Mouse (Mus musculus) MEL (cell line): ENCODE results near the gene Ak4. TPM values are rescaled to one million over a fixed set of nuclear protein-coding genes. Genes with fewer than 3 reads are reported as not detected.
A peak's percentile ranks its signal among the peaks of the same experiment; 100 is the strongest.

ENCODE experiments used
- DNase-seq: peaks from one replicate; pipeline ENCODE4 v3.0.0; 2011; ENCODE audit warnings: low read depth, low spot score
- H3K27ac ChIP-seq: 2 replicates; pipeline ENCODE4 v1.5.1; 2012; ENCODE audit warnings: low read depth, mild to moderate bottlenecking, control low read depth, low read length, moderate library complexity; ENCODE audit not compliant: control insufficient read depth
- H3K27me3 ChIP-seq, 2 experiments: fragments of 150-350 bp in 1 of 2; sonication (generic) in 1 of 2; 2 replicates each; pipeline ENCODE4 v1.6.1; 2012; ENCODE audit warnings: low read length in 2 of 2, mild to moderate bottlenecking in 2 of 2, improper control_type of control experiment in 1 of 2, moderate library complexity in 1 of 2; ENCODE audit not compliant: insufficient read depth in 2 of 2, control insufficient read depth in 1 of 2
- H3K36me3 ChIP-seq, 2 experiments: 2 replicates each; pipeline ENCODE4 v1.6.1; 2012 to 2014; ENCODE audit warnings: low read length in 2 of 2, improper control_type of control experiment in 1 of 2, inconsistent platforms in 1 of 2, mild to moderate bottlenecking in 1 of 2; ENCODE audit not compliant: insufficient read depth in 2 of 2, control insufficient read depth in 1 of 2
- H3K4me1 ChIP-seq, 2 experiments: fragments of 150-350 bp in 1 of 2; sonication (generic) in 1 of 2; 2 replicates each; pipeline ENCODE4 v1.6.1; 2012; ENCODE audit warnings: low read length in 2 of 2, improper control_type of control experiment in 1 of 2, mild to moderate bottlenecking in 1 of 2; ENCODE audit not compliant: insufficient read depth in 2 of 2, control insufficient read depth in 1 of 2
- H3K4me3 ChIP-seq, 2 experiments: fragments of 150-350 bp in 1 of 2; sonication (generic) in 1 of 2; 2 replicates each; pipeline ENCODE4 v1.5.1; 2012; ENCODE audit warnings: low read depth in 2 of 2, low read length in 2 of 2, mild to moderate bottlenecking in 2 of 2, moderate library complexity in 2 of 2, control low read depth in 1 of 2, improper control_type of control experiment in 1 of 2; ENCODE audit not compliant: control insufficient read depth in 1 of 2, insufficient read depth in 1 of 2
- H3K79me2 ChIP-seq: 2 replicates; pipeline ENCODE4 v1.6.1; 2012; ENCODE audit warnings: mild to moderate bottlenecking, low read length, moderate library complexity; ENCODE audit not compliant: control insufficient read depth, poor library complexity, insufficient read depth
- H3K9ac ChIP-seq: 2 replicates; pipeline ENCODE4 v1.6.1; 2012; ENCODE audit warnings: low read depth, mild to moderate bottlenecking, control low read depth, low read length, moderate library complexity; ENCODE audit not compliant: control insufficient read depth, poor library complexity, severe bottlenecking
- H3K9me3 ChIP-seq: fragments of 150-350 bp; sonication (generic); replicated peaks from 2 replicates; pipeline ENCODE4 v1.6.1; 2012; ENCODE audit warnings: mild to moderate bottlenecking, low read length, improper control_type of control experiment, moderate library complexity; ENCODE audit not compliant: insufficient read depth
- BHLHE40 ChIP-seq: IDR thresholded peaks from 2 replicates; pipeline ENCODE4 v1.6.1; 2012; ENCODE audit warnings: low read depth, mild to moderate bottlenecking, inconsistent platforms, low read length, improper control_type of control experiment, borderline replicate concordance
- EP300 ChIP-seq, 2 experiments: IDR thresholded peaks; 2 replicates each; pipeline ENCODE4 v1.6.1; 2011; ENCODE audit warnings: improper control_type of control experiment in 2 of 2, low read length in 2 of 2, low read depth in 1 of 2, mild to moderate bottlenecking in 1 of 2
- ETS1 ChIP-seq: IDR thresholded peaks from 2 replicates; pipeline ENCODE4 v1.6.1; 2012; ENCODE audit warnings: low read depth, mild to moderate bottlenecking, inconsistent platforms, low read length, improper control_type of control experiment, moderate library complexity
- GABPA ChIP-seq: IDR thresholded peaks from 2 replicates; pipeline ENCODE4 v1.6.1; 2012; ENCODE audit warnings: low read depth, mild to moderate bottlenecking, inconsistent platforms, low read length, improper control_type of control experiment, moderate library complexity
- GATA1 ChIP-seq: IDR thresholded peaks from 2 replicates; pipeline ENCODE4 v1.6.1; 2011; ENCODE audit warnings: low read depth, low read length, improper control_type of control experiment
- JUND ChIP-seq: IDR thresholded peaks from 2 replicates; pipeline ENCODE4 v1.6.1; 2011; ENCODE audit warnings: low read depth, mild to moderate bottlenecking, improper control_type of control experiment, low read length
- MAX ChIP-seq: IDR thresholded peaks from 2 replicates; pipeline ENCODE4 v1.6.1; 2011; ENCODE audit warnings: low read length, improper control_type of control experiment
- MXI1 ChIP-seq: IDR thresholded peaks from 2 replicates; pipeline ENCODE4 v1.6.1; 2011; ENCODE audit warnings: mild to moderate bottlenecking, low read depth, low read length, improper control_type of control experiment
- POLR2A ChIP-seq, 2 experiments: IDR thresholded peaks; 2 replicates each; pipeline ENCODE4 v1.6.1; 2011 to 2012; ENCODE audit warnings: low read length in 2 of 2, mild to moderate bottlenecking in 2 of 2, control low read depth in 1 of 2, improper control_type of control experiment in 1 of 2, low read depth in 1 of 2, moderate library complexity in 1 of 2; ENCODE audit not compliant: control insufficient read depth in 1 of 2, insufficient read depth in 1 of 2, poor library complexity in 1 of 2
- POLR2AphosphoS2 ChIP-seq: IDR thresholded peaks from 2 replicates; pipeline ENCODE4 v1.6.1; 2011; ENCODE audit warnings: low read length, improper control_type of control experiment
- RCOR1 ChIP-seq: IDR thresholded peaks from 2 replicates; pipeline ENCODE4 v1.6.1; 2012; ENCODE audit warnings: low read depth, mild to moderate bottlenecking, inconsistent platforms, low read length, improper control_type of control experiment
- SIN3A ChIP-seq: IDR thresholded peaks from 2 replicates; pipeline ENCODE4 v1.6.1; 2012; ENCODE audit warnings: low read length, improper control_type of control experiment, inconsistent platforms
- TCF12 ChIP-seq: IDR thresholded peaks from 2 replicates; pipeline ENCODE4 v1.6.1; 2014; ENCODE audit warnings: low read depth, mild to moderate bottlenecking, inconsistent platforms, low read length, improper control_type of control experiment, moderate library complexity
- USF1 ChIP-seq: IDR thresholded peaks from 2 replicates; pipeline ENCODE4 v1.6.1; 2014; ENCODE audit warnings: low read depth, mild to moderate bottlenecking, inconsistent platforms, low read length, improper control_type of control experiment, moderate library complexity
- USF2 ChIP-seq, 2 experiments: IDR thresholded peaks; 2 replicates each; pipeline ENCODE4 v1.6.1; 2011 to 2012; ENCODE audit warnings: improper control_type of control experiment in 2 of 2, low read length in 2 of 2, borderline replicate concordance in 1 of 2, inconsistent platforms in 1 of 2, low read depth in 1 of 2, mild to moderate bottlenecking in 1 of 2; ENCODE audit not compliant: insufficient read depth in 1 of 2
- polyA plus RNA-seq, 2 experiments: library from polyadenylated mRNA; stranded (reverse) in 1 of 2; unstranded in 1 of 2; fragments of >175 nt in 1 of 2; fragments of >200 nt in 1 of 2; gene quantifications; 2 replicates each; pipeline versions ENCODE4 v1.2.1 to v1.2.4; 2012; ENCODE audit warnings: low replicate concordance in 2 of 2, low read depth in 1 of 2; ENCODE audit not compliant: insufficient read length in 2 of 2, insufficient read depth in 1 of 2, missing spikeins in 1 of 2
- total RNA-seq: library from RNA; depleted of rRNA; stranded (reverse); fragments of 300-350 nt; gene quantifications from 2 replicates; pipeline ENCODE4 v1.2.3, GENCODE M21; 2012; rRNA removed

Gene Ak4
- total and polyA plus RNA-seq, 3 experiments: 18.3 to 25.4 TPM; not detected in 1

GRCm38 (mm10) chr4:101515853-101516252, 96.8 kb downstream of the Ak4 start:
- Histone ChIP-seq H3K79me2 (peaks cover 34% of the 10 kb centered on the region), H3K27ac (peak overlapping the region; percentile 84), H3K4me1 (peaks cover 5 to 13% of the 10 kb centered on the region in 2 experiments; a peak in 3 of 4 replicates), H3K9me3 (no peaks in the 10 kb centered on the region), H3K27me3 (no peaks in the 10 kb centered on the region), H3K36me3 (peaks cover 0 to 9% of the 10 kb centered on the region in 2 experiments; a peak in 3 of 4 replicates), H3K4me3 (peak overlapping the region; percentile 56 to 62), H3K9ac (peak overlapping the region; percentile 65)
- DNase-seq: peak; percentile 74
- TF ChIP-seq POLR2AphosphoS2 (no peak), SIN3A (no peak), TCF12 (no peak), POLR2A (IDR thresholded peaks at IDR 0.05; ENCODE audit: control insufficient read depth in 1 of 2, insufficient read depth in 1 of 2, low read depth in 1 of 2, low read length in 2 of 2, poor library complexity in 1 of 2) (peak in 1 of 2 experiments; percentile 18; a peak in 1 of 4 replicates), RCOR1 (no peak), GATA1 (no peak), BHLHE40 (peak; percentile 89), ETS1 (peak; percentile 50; the same call in 1 of the 2 replicates), JUND (no peak), MAX (peak; percentile 46; the same call in 1 of the 2 replicates), MXI1 (peak; percentile 45; the same call in 1 of the 2 replicates), USF1 (peak; percentile 86), GABPA (no peak), USF2 (IDR thresholded peaks at IDR 0.05; ENCODE audit: borderline replicate concordance in 1 of 2, insufficient read depth in 1 of 2, low read depth in 1 of 2, low read length in 2 of 2) (0 out of 4 replicates have a peak, but pooled peaks of 1 of the 2 experiments have one; percentile 30), EP300 (IDR thresholded peaks at IDR 0.05; ENCODE audit: low read depth in 1 of 2, low read length in 2 of 2) (0 out of 4 replicates have a peak, but pooled peaks of 1 of the 2 experiments have one; percentile 3)

Other genes starting within 250 kb of the Ak4 start
- 35.0 and 37.3 TPM in 2 replicates for gene Jak1, start 154.0 kb upstream of the Ak4 start, total RNA-seq
- gene Jak1, start 154.0 kb upstream of the Ak4 start, polyA plus RNA-seq: 10 to 100 TPM in 1 of 2 experiments, not detected in 1; 41.9 TPM
- gene Dnajc6, start 77.4 kb downstream of the Ak4 start, total RNA-seq: 20.2 and 26.4 TPM in 2 replicates
- 10 to 100 TPM in 1 of 2 experiments, not detected in 1; 15.0 TPM for gene Dnajc6, start 77.4 kb downstream of the Ak4 start, polyA plus RNA-seq
- gene Leprot, start 228.4 kb downstream of the Ak4 start, total RNA-seq: 39.6 and 51.7 TPM in 2 replicates
- 10 to 100 TPM in 1 of 2 experiments, not detected in 1; 51.5 TPM for gene Leprot, start 228.4 kb downstream of the Ak4 start, polyA plus RNA-seq